Mouse (Mus musculus) neural tube, embryonic 12.5 days (tissue): ENCODE results near the gene Gm45337. TPM values are rescaled to one million over a fixed set of nuclear protein-coding genes. Genes with fewer than 3 reads are reported as not detected.
"Not testable (repeated sequence)": the region's sequence is repeated elsewhere in the genome, so short reads cannot be mapped to it uniquely, and the experiment has no call there.

Source experiments
- ATAC-seq: fragments of 200-750 bp; cut with Nextera tagmentation; 2 replicates; pipeline ENCODE4 v1.8.0; 2017; ENCODE audit warnings: low read depth, mild to moderate bottlenecking, moderate TSS enrichment, moderate library complexity; ENCODE audit not compliant: low FRiP score
- H3K27ac ChIP-seq: fragments of 300-500 bp; sonication (generic); 2 replicates; pipeline ENCODE4 v1.5.1; 2016
- H3K27me3 ChIP-seq: fragments of 300-500 bp; sonication (generic); replicated peaks from 2 replicates; pipeline ENCODE4 v1.6.1; 2016; ENCODE audit warnings: mild to moderate bottlenecking
- H3K36me3 ChIP-seq: fragments of 300-500 bp; sonication (generic); 2 replicates; pipeline ENCODE4 v1.6.1; 2016; ENCODE audit warnings: mild to moderate bottlenecking
- H3K4me1 ChIP-seq: fragments of 300-500 bp; sonication (generic); 2 replicates; pipeline ENCODE4 v1.6.1; 2016
- H3K4me2 ChIP-seq: fragments of 300-500 bp; sonication (generic); replicated peaks from 2 replicates; pipeline ENCODE4 v1.6.1; 2016; ENCODE audit warnings: mild to moderate bottlenecking
- H3K4me3 ChIP-seq: fragments of 300-500 bp; sonication (generic); 2 replicates; pipeline ENCODE4 v1.5.1; 2016
- H3K9ac ChIP-seq: fragments of 300-500 bp; sonication (generic); 2 replicates; pipeline ENCODE4 v1.6.1; 2016; ENCODE audit warnings: mild to moderate bottlenecking
- H3K9me3 ChIP-seq: fragments of 300-500 bp; sonication (generic); 2 replicates; pipeline ENCODE4 v1.6.1; 2016; ENCODE audit warnings: mild to moderate bottlenecking
- whole genome bisulfite sequencing: fragments of 180-500 bp; shearing (Covaris S2); methylation state at CpG from one replicate; pipeline ENCODE4 v1.1.7; 2016; 5-methylcytosine and 5-hydroxymethylcytosine counted together
- polyA plus RNA-seq: library from polyadenylated mRNA; unstranded; fragments of >200 nt; fragmentation: Nextera tagmentation; extraction: Ambion mirVana; gene quantifications from 2 replicates; pipeline ENCODE4 v1.2.1, GENCODE M21; 2016

Gm45337 gene
- polyA plus RNA-seq, 1 experiment from 2014 or later, result not detected

DNA sequence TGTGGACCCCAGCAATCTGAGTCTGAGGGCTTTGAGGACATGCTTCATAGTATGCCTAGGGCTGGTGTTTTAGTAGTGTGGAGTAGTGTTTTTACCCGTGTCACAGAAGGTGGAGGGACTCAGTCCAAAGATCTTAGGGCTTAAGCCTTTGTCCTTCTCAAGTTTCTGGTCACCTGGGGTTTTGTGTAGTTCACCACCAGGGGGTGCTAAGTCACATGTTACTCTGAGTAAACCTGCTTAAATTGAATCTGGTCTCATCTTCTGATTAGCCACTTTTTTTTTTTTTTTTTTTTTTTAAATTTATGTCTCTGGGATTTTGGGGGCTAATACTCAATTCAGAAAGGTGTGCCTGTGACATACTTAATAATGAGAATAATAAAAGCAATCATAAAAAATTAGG lies 1.6 kb upstream of the Gm45337 start:
- Histone ChIP-seq H3K4me2 (no peak overlapping the region), H3K9ac (no peak overlapping the region), H3K27me3 (no peaks in the 10 kb centered on the region), H3K9me3 (no peaks in the 10 kb centered on the region), H3K36me3 (no peaks in the 10 kb centered on the region), H3K27ac (no peak overlapping the region), H3K4me3 (no peak overlapping the region), H3K4me1 (no peaks in the 10 kb centered on the region)
- WGBS, result 6% methylated on average over 1 of the region's 1 CpGs
- no peak for ATAC-seq

DNA sequence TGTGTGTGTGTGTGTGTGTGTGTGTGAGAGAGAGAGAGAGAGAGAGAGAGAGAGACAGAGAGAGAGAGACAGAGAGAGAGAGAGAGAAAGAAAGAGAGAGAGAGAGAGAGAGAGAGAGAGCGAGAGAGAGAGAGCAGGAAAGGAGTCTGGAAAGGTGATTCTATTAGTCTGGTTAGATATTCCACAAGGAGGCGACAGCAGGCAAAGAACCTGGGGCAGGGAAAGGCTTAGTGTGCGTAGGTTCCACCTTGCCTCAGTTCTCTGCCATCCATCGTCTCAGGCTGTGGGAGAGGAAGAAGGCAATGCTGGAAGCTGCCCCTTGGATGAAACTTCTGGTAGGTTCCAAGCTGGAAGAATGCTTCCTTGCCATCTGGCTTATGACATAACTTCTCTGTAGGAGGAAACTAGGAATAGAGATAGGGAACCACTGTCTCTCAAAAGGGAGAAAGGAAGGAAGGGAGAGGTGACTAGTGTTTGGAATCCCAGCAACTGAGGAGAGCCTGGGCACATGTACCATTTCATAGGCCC lies 1.1 kb upstream of the Gm45337 start:
- no peaks in the 10 kb centered on the region for H3K4me1 ChIP-seq
- H3K4me2 ChIP-seq, result no peak overlapping the region
- H3K27me3 ChIP-seq, result no peaks in the 10 kb centered on the region
- no peak overlapping the region for H3K4me3 ChIP-seq
- H3K9ac ChIP-seq, result no peak overlapping the region
- 56% methylated on average over 4 of the region's 4 CpGs for WGBS
- ATAC-seq, result no peak
- no peaks in the 10 kb centered on the region for H3K9me3 ChIP-seq
- no peak overlapping the region for H3K27ac ChIP-seq
- H3K36me3 ChIP-seq, result no peaks in the 10 kb centered on the region

- not testable (repeated sequence) for H3K9me3 ChIP-seq, H3K4me2 ChIP-seq, H3K4me1 ChIP-seq, ATAC-seq, H3K27ac ChIP-seq, H3K36me3 ChIP-seq, H3K9ac ChIP-seq, H3K4me3 ChIP-seq, H3K27me3 ChIP-seq
- WGBS, result 67% methylated on average over 1 of the region's 1 CpGs
Measured at GRCm38 (mm10) chr7:142143506-142144010, 849 bp downstream of the Gm45337 start.

DNA sequence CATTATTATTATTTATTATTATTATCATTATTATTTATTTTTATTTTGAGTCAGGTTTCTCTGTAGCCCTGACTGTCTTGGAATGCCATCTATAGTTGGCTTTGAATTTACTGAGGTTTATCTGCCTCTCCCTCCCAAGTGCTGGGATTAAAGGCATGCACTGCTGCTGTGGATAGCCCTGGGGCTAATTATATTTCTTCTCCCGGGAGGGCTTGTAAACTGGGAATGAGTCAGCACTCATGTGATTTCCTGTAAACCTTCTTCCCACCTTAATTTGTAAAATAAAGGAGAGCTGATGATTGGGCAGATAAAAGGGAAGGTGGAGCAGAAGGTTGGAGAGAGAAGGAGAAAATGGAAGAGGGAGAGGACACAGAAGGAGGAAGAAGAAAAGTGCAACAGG lies 3.7 kb downstream of the Gm45337 start:
- Histone ChIP-seq H3K4me2 (no peak overlapping the region), H3K27me3 (no peaks in the 10 kb centered on the region), H3K4me1 (no peaks in the 10 kb centered on the region), H3K9me3 (no peaks in the 10 kb centered on the region), H3K27ac (no peak overlapping the region), H3K36me3 (no peaks in the 10 kb centered on the region), H3K4me3 (no peak overlapping the region), H3K9ac (no peak overlapping the region)
- ATAC-seq, result no peak
- WGBS, result 11% methylated on average over 1 of the region's 1 CpGs

DNA sequence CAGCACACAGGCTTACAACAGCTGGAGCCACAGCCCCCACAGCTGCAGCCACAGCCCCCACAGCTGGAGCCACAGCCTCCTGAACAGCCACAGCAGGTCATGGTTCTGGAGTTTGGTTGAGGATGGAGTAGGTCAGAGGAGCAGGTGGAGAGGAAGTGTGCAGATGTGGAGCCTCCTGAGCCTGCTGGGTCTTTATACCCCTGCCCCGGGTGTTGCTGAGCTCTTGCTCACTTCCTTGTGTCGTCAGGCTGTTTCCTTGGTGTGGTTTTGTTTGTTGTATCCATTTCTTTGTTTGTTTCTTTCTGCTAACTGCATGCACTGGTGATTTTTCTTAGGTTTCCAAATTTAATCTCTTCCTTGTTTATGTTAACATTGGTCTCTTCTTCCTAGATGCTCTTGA lies 8.5 kb downstream of the Gm45337 start, which contains the start of gene Gm39115:
TSS of gene Gm39115 (minus strand) at position 101 of the 400 bp plus-strand sequence.
- 49% methylated on average over 2 of the region's 2 CpGs for WGBS
- not testable (repeated sequence) for H3K4me3 ChIP-seq, H3K9me3 ChIP-seq, ATAC-seq, H3K27ac ChIP-seq, H3K9ac ChIP-seq, H3K4me1 ChIP-seq, H3K27me3 ChIP-seq, H3K4me2 ChIP-seq, H3K36me3 ChIP-seq

- Histone ChIP-seq H3K9me3 (no peaks in the 10 kb centered on the region), H3K4me3 (no peak overlapping the region), H3K27me3 (no peaks in the 10 kb centered on the region), H3K36me3 (no peaks in the 10 kb centered on the region), H3K9ac (no peak overlapping the region), H3K4me1 (no peaks in the 10 kb centered on the region), H3K27ac (no peak overlapping the region), H3K4me2 (no peak overlapping the region)
- 57% methylated on average over 4 of the region's 4 CpGs for WGBS
- no peak for ATAC-seq
Measured at GRCm38 (mm10) chr7:142134206-142134995, 10.0 kb downstream of the Gm45337 start.

- no peaks in the 10 kb centered on the region for H3K9me3 ChIP-seq
- no peak overlapping the region for H3K9ac ChIP-seq
- H3K36me3 ChIP-seq, result no peaks in the 10 kb centered on the region
- no peak overlapping the region for H3K27ac ChIP-seq
- no peak overlapping the region for H3K4me3 ChIP-seq
- H3K4me2 ChIP-seq, result no peak overlapping the region
- H3K27me3 ChIP-seq, result no peaks in the 10 kb centered on the region
- WGBS, result 70% methylated on average over 4 of the region's 4 CpGs
- no peak for ATAC-seq
- no peaks in the 10 kb centered on the region for H3K4me1 ChIP-seq
Measured at GRCm38 (mm10) chr7:142128843-142129242, 15.6 kb downstream of the Gm45337 start.

DNA sequence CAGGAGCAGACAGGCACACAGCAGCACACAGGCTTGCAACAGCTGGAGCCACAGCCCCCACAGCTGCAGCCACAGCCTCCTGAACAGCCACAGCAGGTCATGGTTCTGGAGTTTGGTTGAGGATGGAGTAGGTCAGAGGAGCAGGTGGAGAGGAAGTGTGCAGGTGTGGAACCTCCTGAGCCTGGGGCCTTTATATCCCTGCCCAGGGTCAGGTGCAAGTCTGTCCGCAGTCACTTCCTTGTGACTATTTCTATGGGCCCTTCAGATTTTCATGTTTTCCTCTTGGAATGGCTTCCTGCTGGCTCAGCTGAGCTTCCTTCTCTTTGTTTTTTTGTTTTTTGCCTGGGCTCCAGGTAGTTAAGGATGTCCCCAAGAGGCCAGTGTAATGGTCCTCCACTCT lies 23.8 kb downstream of the Gm45337 start, which contains the start of gene Gm45618:
TSS of gene Gm45618 (minus strand) at position 101 of the 400 bp plus-strand sequence.
- H3K27me3 ChIP-seq, ATAC-seq, H3K9me3 ChIP-seq, H3K9ac ChIP-seq, H3K4me2 ChIP-seq, H3K4me1 ChIP-seq, H3K36me3 ChIP-seq, H3K27ac ChIP-seq, H3K4me3 ChIP-seq: not testable (repeated sequence)
- 89% methylated on average over 1 of the region's 1 CpGs for WGBS

DNA sequence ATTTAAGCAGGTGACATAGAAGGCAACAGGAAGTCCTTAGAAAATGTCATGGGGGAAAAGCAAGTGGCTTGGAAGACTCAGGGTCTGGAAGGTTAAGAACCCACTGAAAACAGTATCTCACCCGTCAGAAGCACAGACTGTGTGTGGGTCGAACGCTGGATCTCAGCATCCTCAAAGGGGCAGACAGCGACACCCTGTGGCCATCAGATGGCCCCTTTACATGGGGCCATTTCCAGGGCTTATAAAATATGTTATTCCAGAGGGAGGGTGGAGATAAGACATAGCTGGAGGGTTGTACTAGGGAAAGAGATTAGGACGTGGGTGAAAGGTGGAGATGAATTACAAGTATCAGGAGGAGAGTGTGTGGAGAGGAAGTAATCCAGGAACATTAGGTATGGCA lies 24.8 kb downstream of the Gm45337 start:
- Histone ChIP-seq H3K27me3 (no peaks in the 10 kb centered on the region), H3K9me3 (no peaks in the 10 kb centered on the region), H3K4me1 (no peaks in the 10 kb centered on the region), H3K9ac (no peak overlapping the region), H3K4me3 (no peak overlapping the region), H3K27ac (no peak overlapping the region), H3K36me3 (no peaks in the 10 kb centered on the region), H3K4me2 (no peak overlapping the region)
- WGBS, result 25% methylated on average over 5 of the region's 5 CpGs
- ATAC-seq, result no peak

- Histone ChIP-seq H3K4me3 (no peak overlapping the region), H3K27ac (no peak overlapping the region), H3K9me3 (no peaks in the 10 kb centered on the region), H3K4me1 (no peaks in the 10 kb centered on the region), H3K9ac (no peak overlapping the region), H3K4me2 (no peak overlapping the region), H3K27me3 (no peaks in the 10 kb centered on the region), H3K36me3 (no peaks in the 10 kb centered on the region)
- ATAC-seq, result no peak
- WGBS, result 60% methylated on average over 5 of the region's 5 CpGs
Measured at GRCm38 (mm10) chr7:142104747-142105146, 39.7 kb downstream of the Gm45337 start.

GRCm38 (mm10) chr7:142097776-142098175 lies 46.6 kb downstream of the Gm45337 start:
- Histone ChIP-seq H3K4me1 (peaks cover 28% of the 10 kb centered on the region), H3K9ac (no peak overlapping the region), H3K36me3 (no peaks in the 10 kb centered on the region), H3K27me3 (peaks cover 26% of the 10 kb centered on the region), H3K9me3 (no peaks in the 10 kb centered on the region), H3K27ac (no peak overlapping the region), H3K4me2 (no peak overlapping the region), H3K4me3 (no peak overlapping the region)
- 13% methylated on average over 9 of the region's 9 CpGs for WGBS
- no peak for ATAC-seq

GRCm38 (mm10) chr7:142096701-142097100 lies 47.7 kb downstream of the Gm45337 start:
- Histone ChIP-seq H3K27ac (no peak overlapping the region), H3K4me2 (0 out of 2 replicates have a peak overlapping the region, but pooled peaks have one; percentile 88), H3K9me3 (no peaks in the 10 kb centered on the region), H3K4me3 (no peak overlapping the region), H3K4me1 (peaks cover 38% of the 10 kb centered on the region), H3K9ac (no peak overlapping the region), H3K27me3 (peaks cover 26% of the 10 kb centered on the region), H3K36me3 (no peaks in the 10 kb centered on the region)
- no peak for ATAC-seq
- WGBS, result 69% methylated on average over 4 of the region's 4 CpGs
